Mouse (Mus musculus): Measurements from ENCODE around the gene Olfr1044. TPM values are rescaled to one million over a fixed set of nuclear protein-coding genes. Genes with fewer than 3 reads are reported as not detected.
"Not testable (repeated sequence)": the region's sequence is repeated elsewhere in the genome, so short reads cannot be mapped to it uniquely, and the experiment has no call there.

The Olfr1044 gene
- total RNA-seq (2021) (not detected), polyA plus RNA-seq (2012; rRNA removed) (not detected in 2 replicates)
- long read RNA-seq: 0 reads

DNA sequence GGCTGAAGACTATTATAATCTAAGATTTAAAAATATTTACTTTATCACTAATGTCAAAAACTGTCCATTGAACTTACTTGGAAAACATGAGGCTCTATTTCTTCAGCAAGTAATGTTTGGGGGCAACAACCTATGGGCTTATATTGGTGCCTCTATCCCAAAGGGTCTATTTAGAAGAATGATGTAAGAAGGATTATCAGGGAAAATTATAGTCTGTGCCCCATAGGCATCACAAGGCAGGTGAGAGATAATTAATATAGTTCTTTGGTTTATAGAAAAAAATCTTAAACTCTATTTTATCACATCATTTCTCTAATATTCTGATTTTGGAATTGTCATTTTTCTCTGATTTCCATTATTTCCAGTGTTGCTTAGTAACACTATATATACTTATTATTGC, at the start of gene Olfr1044:
Olfr1044 (minus strand) TSS at position 101 of the 400 bp plus-strand sequence.
- Histone ChIP-seq H3K4me1 (ENCODE audit: control insufficient read depth, insufficient read depth, low read length) (no peaks in the 10 kb centered on the region), H3K36me3 (ENCODE audit: control insufficient read depth, insufficient read depth, low read length) (no peaks in the 10 kb centered on the region), H3K27ac (no peak within 1 kb of the TSS), H3K9ac (ENCODE audit: low read depth, low read length) (no peak within 1 kb of the TSS), H3K79me2 (replicated peaks; ENCODE audit: control insufficient read depth, insufficient read depth, low read length) (no peaks in the 10 kb centered on the region), H3K4me3 (no peak within 1 kb of the TSS), H3K27me3 (ENCODE audit: control insufficient read depth, insufficient read depth, low read length) (no peaks in the 10 kb centered on the region)
- no peak for TF ChIP-seq CTCF (IDR thresholded peaks at IDR 0.05)
- no peak for TF ChIP-seq EP300 (IDR thresholded peaks at IDR 0.05; ENCODE audit: insufficient read depth, low read depth, low read length)
- TF ChIP-seq POLR2A (IDR thresholded peaks at IDR 0.05; ENCODE audit: insufficient read depth, low read depth, low read length): no peak
- no peak for DNase-seq
- intact Hi-C loops (cut with DNase I): no loop called here

DNA sequence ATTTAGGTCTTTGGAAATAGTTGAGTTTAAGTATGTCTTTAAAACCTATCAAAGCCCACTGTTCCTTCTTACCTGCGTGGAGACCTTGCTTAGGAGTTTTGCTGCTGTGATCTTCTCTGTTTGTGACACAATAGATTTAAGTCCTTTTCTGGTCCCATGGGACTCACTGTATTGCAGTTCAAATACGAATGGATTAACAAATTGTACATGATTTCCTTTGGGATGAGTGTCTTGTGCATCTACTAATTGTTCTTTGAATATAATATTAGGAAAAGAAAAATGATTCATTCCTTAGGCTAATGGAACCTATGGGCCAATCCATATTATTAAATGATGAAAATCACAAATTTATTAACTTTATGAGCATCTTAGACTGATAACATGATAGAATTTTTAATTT, 41.6 kb upstream of the Olfr1044 start, which contains the start of gene Olfr1046:
Olfr1046 (minus strand) TSS at position 101 of the 400 bp plus-strand sequence.
- no peaks in the 10 kb centered on the region for H3K27me3 ChIP-seq (ENCODE audit: control insufficient read depth, insufficient read depth, low read length)
- no peaks in the 10 kb centered on the region for H3K36me3 ChIP-seq (ENCODE audit: control insufficient read depth, insufficient read depth, low read length)
- H3K79me2 ChIP-seq (replicated peaks; ENCODE audit: control insufficient read depth, insufficient read depth, low read length): no peaks in the 10 kb centered on the region
- H3K27ac ChIP-seq: no peak within 1 kb of the TSS
- intact Hi-C loops (cut with DNase I): no loop called here
- TF ChIP-seq CTCF (IDR thresholded peaks at IDR 0.05) (no peak), POLR2A (IDR thresholded peaks at IDR 0.05; ENCODE audit: insufficient read depth, low read depth, low read length) (no peak), EP300 (IDR thresholded peaks at IDR 0.05; ENCODE audit: insufficient read depth, low read depth, low read length) (no peak)
- no peaks in the 10 kb centered on the region for H3K4me1 ChIP-seq (ENCODE audit: control insufficient read depth, insufficient read depth, low read length)
- WGBS: 57% methylated on average over 2 of the region's 2 CpGs
- H3K9ac ChIP-seq (ENCODE audit: low read depth, low read length): no peak within 1 kb of the TSS
- DNase-seq: no peak
- no peak within 1 kb of the TSS for H3K4me3 ChIP-seq

GRCm38 (mm10) chr2:86202909-86203308, 25.3 kb upstream of the Olfr1044 start, which contains the start of gene Olfr1045:
Olfr1045 (minus strand) TSS chr2:86203009.
- no peak for DNase-seq
- H3K36me3 ChIP-seq (ENCODE audit: control insufficient read depth, insufficient read depth, low read length): no peaks in the 10 kb centered on the region
- TF ChIP-seq CTCF (IDR thresholded peaks at IDR 0.05): no peak
- no peak for TF ChIP-seq POLR2A (IDR thresholded peaks at IDR 0.05; ENCODE audit: insufficient read depth, low read depth, low read length)
- TF ChIP-seq EP300 (IDR thresholded peaks at IDR 0.05; ENCODE audit: insufficient read depth, low read depth, low read length): no peak
- no peaks in the 10 kb centered on the region for H3K4me1 ChIP-seq (ENCODE audit: control insufficient read depth, insufficient read depth, low read length)
- intact Hi-C loops (cut with DNase I): no loop called here
- H3K27me3 ChIP-seq (ENCODE audit: control insufficient read depth, insufficient read depth, low read length): no peaks in the 10 kb centered on the region
- no peak within 1 kb of the TSS for H3K9ac ChIP-seq (ENCODE audit: low read depth, low read length)
- no peak within 1 kb of the TSS for H3K27ac ChIP-seq
- no peak within 1 kb of the TSS for H3K4me3 ChIP-seq
- H3K79me2 ChIP-seq (replicated peaks; ENCODE audit: control insufficient read depth, insufficient read depth, low read length): no peaks in the 10 kb centered on the region

GRCm38 (mm10) chr2:86195863-86196262, 18.2 kb upstream of the Olfr1044 start:
- Histone ChIP-seq H3K4me1 (ENCODE audit: control insufficient read depth, insufficient read depth, low read length) (no peaks in the 10 kb centered on the region), H3K9ac (ENCODE audit: low read depth, low read length) (no peak overlapping the region), H3K4me3 (no peak overlapping the region), H3K27ac (no peak overlapping the region), H3K27me3 (ENCODE audit: control insufficient read depth, insufficient read depth, low read length) (no peaks in the 10 kb centered on the region), H3K36me3 (ENCODE audit: control insufficient read depth, insufficient read depth, low read length) (no peaks in the 10 kb centered on the region), H3K79me2 (replicated peaks; ENCODE audit: control insufficient read depth, insufficient read depth, low read length) (no peaks in the 10 kb centered on the region)
- no peak for DNase-seq
- 21% methylated on average over 1 of the region's 1 CpGs for WGBS
- no peak for TF ChIP-seq CTCF (IDR thresholded peaks at IDR 0.05)
- TF ChIP-seq POLR2A (IDR thresholded peaks at IDR 0.05; ENCODE audit: insufficient read depth, low read depth, low read length): no peak
- TF ChIP-seq EP300 (IDR thresholded peaks at IDR 0.05; ENCODE audit: insufficient read depth, low read depth, low read length): no peak
- intact Hi-C loops (cut with DNase I): no loop called here

DNA sequence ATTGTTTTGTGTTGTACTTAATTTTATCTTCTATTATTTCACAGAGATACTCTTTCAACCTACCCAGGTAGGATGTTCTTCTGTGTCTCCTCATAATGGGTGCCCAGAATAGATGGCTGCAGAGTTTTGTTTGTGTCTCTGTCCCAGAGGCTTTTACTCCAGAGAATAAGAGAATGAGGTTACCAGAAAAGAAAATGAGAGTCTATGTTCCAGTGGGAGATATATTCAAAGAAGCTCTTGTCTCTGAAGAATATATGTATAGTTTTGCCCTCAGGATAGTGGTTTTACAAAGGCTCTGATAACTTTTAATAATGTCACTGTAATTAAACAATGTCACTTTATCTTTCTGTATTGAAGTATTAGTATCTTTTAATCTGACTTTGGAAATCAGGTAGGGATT, 8.0 kb upstream of the Olfr1044 start, which contains the start of gene Olfr52:
Olfr52 (minus strand) TSS at position 101 of the 400 bp plus-strand sequence.
- DNase-seq: no peak
- H3K79me2 ChIP-seq (replicated peaks; ENCODE audit: control insufficient read depth, insufficient read depth, low read length): no peaks in the 10 kb centered on the region
- H3K36me3 ChIP-seq (ENCODE audit: control insufficient read depth, insufficient read depth, low read length): no peaks in the 10 kb centered on the region
- no peak within 1 kb of the TSS for H3K27ac ChIP-seq
- no peaks in the 10 kb centered on the region for H3K27me3 ChIP-seq (ENCODE audit: control insufficient read depth, insufficient read depth, low read length)
- intact Hi-C loops (cut with DNase I): no loop called here
- TF ChIP-seq EP300 (IDR thresholded peaks at IDR 0.05; ENCODE audit: insufficient read depth, low read depth, low read length): no peak
- TF ChIP-seq POLR2A (IDR thresholded peaks at IDR 0.05; ENCODE audit: insufficient read depth, low read depth, low read length): no peak
- TF ChIP-seq CTCF (IDR thresholded peaks at IDR 0.05): no peak
- H3K4me3 ChIP-seq: no peak within 1 kb of the TSS
- H3K4me1 ChIP-seq (ENCODE audit: control insufficient read depth, insufficient read depth, low read length): no peaks in the 10 kb centered on the region
- H3K9ac ChIP-seq (ENCODE audit: low read depth, low read length): no peak within 1 kb of the TSS

GRCm38 (mm10) chr2:86179950-86180349, 2.3 kb upstream of the Olfr1044 start:
- Histone ChIP-seq H3K4me1 (ENCODE audit: control insufficient read depth, insufficient read depth, low read length) (no peaks in the 10 kb centered on the region), H3K36me3 (ENCODE audit: control insufficient read depth, insufficient read depth, low read length) (no peaks in the 10 kb centered on the region), H3K27ac (no peak overlapping the region), H3K27me3 (ENCODE audit: control insufficient read depth, insufficient read depth, low read length) (no peaks in the 10 kb centered on the region), H3K79me2 (replicated peaks; ENCODE audit: control insufficient read depth, insufficient read depth, low read length) (no peaks in the 10 kb centered on the region), H3K4me3 (no peak overlapping the region), H3K9ac (ENCODE audit: low read depth, low read length) (no peak overlapping the region)
- 68% methylated on average over 3 of the region's 3 CpGs for WGBS
- TF ChIP-seq EP300 (IDR thresholded peaks at IDR 0.05; ENCODE audit: insufficient read depth, low read depth, low read length): no peak
- TF ChIP-seq POLR2A (IDR thresholded peaks at IDR 0.05; ENCODE audit: insufficient read depth, low read depth, low read length): no peak
- TF ChIP-seq CTCF (IDR thresholded peaks at IDR 0.05): no peak
- intact Hi-C loops (cut with DNase I): no loop called here
- DNase-seq: no peak

DNA sequence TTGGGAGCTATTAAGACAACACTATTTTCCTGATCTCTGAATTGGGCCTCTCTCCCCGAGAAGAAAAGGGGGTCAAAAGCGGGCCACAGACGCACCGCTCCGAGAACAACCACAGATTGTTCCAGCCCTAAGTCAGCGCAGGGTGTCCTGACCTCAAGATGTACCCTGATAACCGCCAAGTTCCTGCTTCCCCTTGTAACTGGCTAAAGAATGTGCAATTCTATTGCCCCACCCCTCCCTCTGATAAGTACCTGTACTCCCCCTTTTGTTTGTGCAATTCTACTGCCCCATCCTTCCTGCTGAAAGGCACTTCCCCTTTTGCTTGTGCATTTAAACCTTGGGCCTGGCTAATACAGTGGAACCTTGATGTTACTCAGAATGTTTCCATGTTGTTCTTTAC, 2.2 kb downstream of the Olfr1044 start:
- H3K27ac ChIP-seq; DNase-seq; H3K79me2 ChIP-seq (replicated peaks; ENCODE audit: control insufficient read depth, insufficient read depth, low read length); H3K4me1 ChIP-seq (ENCODE audit: control insufficient read depth, insufficient read depth, low read length); H3K4me3 ChIP-seq; H3K9ac ChIP-seq (ENCODE audit: low read depth, low read length); intact Hi-C loops (cut with DNase I); H3K36me3 ChIP-seq (ENCODE audit: control insufficient read depth, insufficient read depth, low read length); H3K27me3 ChIP-seq (ENCODE audit: control insufficient read depth, insufficient read depth, low read length): not testable (repeated sequence)
- WGBS: 58% methylated on average over 7 of the region's 7 CpGs

Data from heart, adult 2 months (tissue).